Mouse (Mus musculus) myocyte (in vitro differentiated cells): ENCODE results near the gene Ccdc182. TPM values are rescaled to one million over a fixed set of nuclear protein-coding genes. Genes with fewer than 3 reads are reported as not detected.

ENCODE experiments used
- H3K27me3 ChIP-seq: one replicate; pipeline ENCODE4 v1.6.1; 2011; ENCODE audit not compliant: control insufficient read depth, insufficient read depth, insufficient read length
- H3K36me3 ChIP-seq: one replicate; pipeline ENCODE4 v1.6.1; 2011; ENCODE audit not compliant: control insufficient read depth, insufficient read depth
- H3K4me2 ChIP-seq: one replicate; pipeline ENCODE4 v1.6.1; 2011; ENCODE audit warnings: low read depth, control low read depth
- H3K4me3 ChIP-seq: one replicate; pipeline ENCODE4 v1.5.1; 2011; ENCODE audit warnings: mild to moderate bottlenecking, control low read depth, moderate library complexity
- H3K79me2 ChIP-seq: one replicate; pipeline ENCODE4 v1.6.1; 2011; ENCODE audit not compliant: control insufficient read depth, insufficient read depth
- H3ac ChIP-seq: one replicate; pipeline ENCODE4 v1.6.1; 2011; ENCODE audit not compliant: control insufficient read depth, insufficient read length
- CEBPB ChIP-seq: IDR thresholded peaks from 2 replicates; pipeline ENCODE4 v1.6.1; 2011; ENCODE audit warnings: mild to moderate bottlenecking, moderate library complexity; ENCODE audit not compliant: poor library complexity, insufficient read depth, severe bottlenecking
- E2F4 ChIP-seq: IDR thresholded peaks from one replicate; pipeline ENCODE4 v1.6.1; 2011; ENCODE audit warnings: mild to moderate bottlenecking, control low read depth, moderate library complexity; ENCODE audit not compliant: insufficient read depth
- MAX ChIP-seq: IDR thresholded peaks from one replicate; pipeline ENCODE4 v1.6.1; 2011; ENCODE audit warnings: low read depth, mild to moderate bottlenecking, control low read depth
- MYOD1 ChIP-seq, 3 experiments: IDR thresholded peaks; one replicate each; pipeline ENCODE4 v1.6.1; 2011; ENCODE audit warnings: control low read depth in 2 of 3, low read depth in 2 of 3, mild to moderate bottlenecking in 2 of 3, moderate library complexity in 1 of 3; ENCODE audit not compliant: insufficient read length in 2 of 3, control insufficient read depth in 1 of 3
- MYOG ChIP-seq, 3 experiments: IDR thresholded peaks; one replicate each; pipeline ENCODE4 v1.6.1; 2011; ENCODE audit warnings: control low read depth in 2 of 3, low read depth in 2 of 3, mild to moderate bottlenecking in 2 of 3; ENCODE audit not compliant: insufficient read length in 2 of 3, control insufficient read depth in 1 of 3, insufficient read depth in 1 of 3
- POLR2A ChIP-seq: IDR thresholded peaks from one replicate; pipeline ENCODE4 v1.6.1; 2011; ENCODE audit warnings: low read depth, mild to moderate bottlenecking, control low read depth, moderate library complexity; ENCODE audit not compliant: insufficient read length
- POLR2AphosphoS2 ChIP-seq: IDR thresholded peaks from one replicate; pipeline ENCODE4 v1.6.1; 2011; ENCODE audit warnings: low read depth, control low read depth; ENCODE audit not compliant: insufficient read length
- REST ChIP-seq: IDR thresholded peaks from one replicate; pipeline ENCODE4 v1.6.1; 2011; ENCODE audit warnings: mild to moderate bottlenecking, control low read depth, moderate library complexity; ENCODE audit not compliant: insufficient read depth, insufficient read length
- SRF ChIP-seq: IDR thresholded peaks from one replicate; pipeline ENCODE4 v1.6.1; 2011; ENCODE audit warnings: low read depth; ENCODE audit not compliant: control insufficient read depth, insufficient read length
- TCF12 ChIP-seq: IDR thresholded peaks from one replicate; pipeline ENCODE4 v1.6.1; 2011; ENCODE audit warnings: mild to moderate bottlenecking, control low read depth; ENCODE audit not compliant: poor library complexity, insufficient read depth, severe bottlenecking
- TCF3 ChIP-seq: IDR thresholded peaks from one replicate; pipeline ENCODE4 v1.6.1; 2011; ENCODE audit warnings: low read depth, control low read depth; ENCODE audit not compliant: insufficient read length
- USF1 ChIP-seq: IDR thresholded peaks from one replicate; pipeline ENCODE4 v1.6.1; 2011; ENCODE audit warnings: low read depth, mild to moderate bottlenecking, control low read depth, moderate library complexity
- polyA plus RNA-seq: library from polyadenylated mRNA; unstranded; fragments of >200 nt; fragmentation: generic; extraction: Trizol; gene quantifications from one replicate; pipeline ENCODE4 v1.2.1, GENCODE M21; 2012; ENCODE audit warnings: missing spikeins

Ccdc182 gene
- polyA plus RNA-seq, 1 experiment: not detected

DNA sequence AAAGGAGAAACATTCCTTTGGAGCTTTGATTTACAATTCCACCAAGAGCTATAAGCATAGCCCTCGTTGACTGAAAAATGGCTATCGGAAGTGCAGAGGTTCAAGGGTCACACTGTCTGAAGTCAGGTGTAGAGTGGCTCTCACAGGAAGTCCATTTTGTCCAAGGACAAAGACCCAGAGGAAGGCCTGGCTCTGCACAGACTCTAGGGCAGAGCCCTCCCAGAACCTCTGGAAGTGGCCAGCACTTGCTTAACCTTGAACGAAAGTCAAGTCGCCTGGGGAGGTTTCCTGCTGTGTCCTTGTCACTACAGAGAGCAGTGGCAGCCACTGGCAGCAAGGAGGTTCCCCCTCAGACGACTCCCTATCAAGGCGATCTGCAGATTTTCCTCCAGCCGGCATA lies 33.4 kb upstream of the Ccdc182 start:
- Histone ChIP-seq H3ac (no peak overlapping the region), H3K4me3 (no peak overlapping the region), H3K27me3 (no peaks in the 10 kb centered on the region), H3K79me2 (no peaks in the 10 kb centered on the region), H3K4me2 (no peak overlapping the region), H3K36me3 (no peaks in the 10 kb centered on the region)
- TF ChIP-seq REST (no peak), CEBPB (no peak), POLR2A (no peak), MAX (no peak), TCF12 (no peak), E2F4 (no peak), POLR2AphosphoS2 (no peak), USF1 (no peak), TCF3 (no peak), MYOD1 (IDR thresholded peaks at IDR 0.05; ENCODE audit: control insufficient read depth in 1 of 3, insufficient read length in 2 of 3, low read depth in 2 of 3) (no peak)

DNA sequence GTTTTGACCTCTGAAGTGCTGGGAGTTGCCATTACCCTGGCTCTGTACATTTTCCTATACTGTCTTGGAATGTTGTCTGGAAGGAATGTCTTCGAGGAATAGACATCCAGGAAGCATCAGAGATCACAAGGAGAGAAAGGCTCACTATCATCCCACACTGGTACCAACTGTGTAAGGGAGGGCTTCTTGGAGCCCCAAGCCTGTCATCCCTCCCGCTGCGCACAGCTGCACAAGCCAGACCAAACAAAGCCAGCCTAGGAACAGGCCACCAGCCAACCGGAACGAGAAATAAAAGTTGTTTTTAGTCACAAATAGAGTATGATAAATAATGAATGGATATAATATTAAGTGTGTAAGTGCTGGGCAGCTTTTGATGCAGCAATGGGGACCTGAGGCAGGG lies 29.0 kb upstream of the Ccdc182 start:
- no peak overlapping the region for H3ac ChIP-seq
- H3K27me3 ChIP-seq: no peaks in the 10 kb centered on the region
- H3K4me3 ChIP-seq: no peak overlapping the region
- H3K79me2 ChIP-seq: no peaks in the 10 kb centered on the region
- no peak overlapping the region for H3K4me2 ChIP-seq
- TF ChIP-seq SRF: no peak
- no peak for TF ChIP-seq MAX
- TF ChIP-seq TCF12: no peak
- TF ChIP-seq CEBPB: no peak
- TF ChIP-seq MYOG (IDR thresholded peaks at IDR 0.05; ENCODE audit: control insufficient read depth in 1 of 3, insufficient read depth in 1 of 3, insufficient read length in 2 of 3, low read depth in 2 of 3): no peak
- no peak for TF ChIP-seq POLR2A
- no peak for TF ChIP-seq MYOD1 (IDR thresholded peaks at IDR 0.05; ENCODE audit: control insufficient read depth in 1 of 3, insufficient read length in 2 of 3, low read depth in 2 of 3)
- no peak for TF ChIP-seq POLR2AphosphoS2
- TF ChIP-seq TCF3: no peak
- no peak for TF ChIP-seq USF1
- no peak for TF ChIP-seq E2F4
- no peak for TF ChIP-seq REST
- H3K36me3 ChIP-seq: no peaks in the 10 kb centered on the region

DNA sequence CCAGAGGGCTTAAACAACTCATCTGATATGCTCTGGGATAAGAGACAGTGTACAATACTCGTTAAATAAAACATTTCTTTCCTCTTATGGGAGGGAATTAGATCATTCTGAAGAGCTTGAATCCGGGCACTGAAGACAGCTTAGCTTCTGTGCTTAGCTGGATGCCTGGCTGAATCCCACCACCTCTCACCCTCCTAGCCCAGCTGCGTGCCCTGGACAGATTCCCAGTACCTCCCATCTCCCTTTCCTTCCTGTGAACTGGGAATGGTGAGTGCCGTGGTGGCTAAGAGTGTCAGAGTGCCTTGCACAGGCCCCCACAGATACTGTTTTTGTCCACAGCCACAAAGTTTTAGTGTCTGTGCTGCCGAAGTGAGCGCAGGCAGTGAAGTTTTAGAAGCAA lies 27.5 kb upstream of the Ccdc182 start:
- H3K36me3 ChIP-seq: no peaks in the 10 kb centered on the region
- H3ac ChIP-seq: no peak overlapping the region
- TF ChIP-seq MAX (no peak), MYOG (IDR thresholded peaks at IDR 0.05; ENCODE audit: control insufficient read depth in 1 of 3, insufficient read depth in 1 of 3, insufficient read length in 2 of 3, low read depth in 2 of 3) (no peak), POLR2AphosphoS2 (no peak), E2F4 (no peak), SRF (no peak), USF1 (no peak), MYOD1 (IDR thresholded peaks at IDR 0.05; ENCODE audit: control insufficient read depth in 1 of 3, insufficient read length in 2 of 3, low read depth in 2 of 3) (no peak), CEBPB (no peak), POLR2A (no peak), TCF3 (no peak), TCF12 (no peak), REST (no peak)
- no peaks in the 10 kb centered on the region for H3K27me3 ChIP-seq
- H3K79me2 ChIP-seq: no peaks in the 10 kb centered on the region
- no peak overlapping the region for H3K4me2 ChIP-seq
- H3K4me3 ChIP-seq: no peak overlapping the region

DNA sequence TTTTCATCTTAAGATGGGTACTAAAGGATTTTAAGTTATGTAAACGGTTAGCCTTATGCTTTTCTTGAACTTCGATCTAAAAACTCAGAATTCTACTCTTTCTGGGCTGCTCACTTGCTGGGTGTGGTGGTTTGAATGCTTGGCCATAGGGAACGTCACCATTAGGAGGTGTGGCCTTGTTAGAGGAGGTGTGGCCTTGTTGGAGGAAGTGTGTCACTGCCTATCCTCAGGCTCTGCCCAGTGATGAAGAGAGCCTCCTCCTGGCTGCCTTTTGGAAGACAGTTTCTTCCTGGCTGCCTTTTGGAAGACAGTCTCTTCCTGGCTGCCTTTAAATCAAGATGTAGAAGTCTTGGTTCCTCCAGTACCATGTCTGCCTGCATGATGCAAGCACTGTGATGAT lies 22.0 kb upstream of the Ccdc182 start:
- Histone ChIP-seq H3K4me2 (no peak overlapping the region), H3K36me3 (no peaks in the 10 kb centered on the region), H3K27me3 (no peaks in the 10 kb centered on the region), H3K4me3 (no peak overlapping the region), H3K79me2 (no peaks in the 10 kb centered on the region), H3ac (no peak overlapping the region)
- no peak for TF ChIP-seq SRF
- TF ChIP-seq POLR2AphosphoS2: no peak
- no peak for TF ChIP-seq MYOD1 (IDR thresholded peaks at IDR 0.05; ENCODE audit: control insufficient read depth in 1 of 3, insufficient read length in 2 of 3, low read depth in 2 of 3)
- no peak for TF ChIP-seq TCF3
- no peak for TF ChIP-seq MYOG (IDR thresholded peaks at IDR 0.05; ENCODE audit: control insufficient read depth in 1 of 3, insufficient read depth in 1 of 3, insufficient read length in 2 of 3, low read depth in 2 of 3)
- no peak for TF ChIP-seq POLR2A
- TF ChIP-seq CEBPB: no peak
- no peak for TF ChIP-seq E2F4
- TF ChIP-seq TCF12: no peak
- TF ChIP-seq USF1: no peak
- TF ChIP-seq REST: no peak
